Mouse (Mus musculus) hindbrain, embryonic 16.5 days (tissue): Measurements from ENCODE around the gene Gm17334. TPM values are rescaled to one million over a fixed set of nuclear protein-coding genes. Genes with fewer than 3 reads are reported as not detected.

Experiments used
- ATAC-seq: fragments of 200-750 bp; cut with Nextera tagmentation; 2 replicates; pipeline ENCODE4 v1.8.0; 2017; ENCODE audit warnings: moderate TSS enrichment, moderate library complexity
- H3K27ac ChIP-seq: fragments of 300-500 bp; sonication (generic); 2 replicates; pipeline ENCODE4 v1.5.1; 2014; ENCODE audit warnings: low read depth, mild to moderate bottlenecking, control low read depth, low read length, moderate library complexity
- H3K27me3 ChIP-seq: fragments of 300-500 bp; sonication (generic); replicated peaks from 2 replicates; pipeline ENCODE4 v1.6.1; 2014; ENCODE audit warnings: low read length; ENCODE audit not compliant: control insufficient read depth, insufficient read depth
- H3K36me3 ChIP-seq: fragments of 300-500 bp; sonication (generic); 2 replicates; pipeline ENCODE4 v1.6.1; 2014; ENCODE audit warnings: mild to moderate bottlenecking, low read length, moderate library complexity, mixed read lengths; ENCODE audit not compliant: control insufficient read depth, insufficient read depth
- H3K4me1 ChIP-seq: fragments of 300-500 bp; sonication (generic); 2 replicates; pipeline ENCODE4 v1.6.1; 2014; ENCODE audit warnings: low read depth, low read length; ENCODE audit not compliant: control insufficient read depth, insufficient read depth
- H3K4me2 ChIP-seq: fragments of 300-500 bp; sonication (generic); 2 replicates; pipeline ENCODE4 v1.6.1; 2014; ENCODE audit warnings: mild to moderate bottlenecking, low read length, control low read depth, moderate library complexity
- H3K4me3 ChIP-seq: fragments of 300-500 bp; sonication (generic); 2 replicates; pipeline ENCODE4 v1.5.1; 2014; ENCODE audit warnings: mild to moderate bottlenecking, low read length, control low read depth, moderate library complexity
- H3K9ac ChIP-seq: fragments of 300-500 bp; sonication (generic); 2 replicates; pipeline ENCODE4 v1.6.1; 2014; ENCODE audit warnings: low read depth, mild to moderate bottlenecking, control low read depth, low read length, moderate library complexity
- H3K9me3 ChIP-seq: fragments of 300-500 bp; sonication (generic); 2 replicates; pipeline ENCODE4 v1.6.1; 2014; ENCODE audit warnings: mild to moderate bottlenecking, low read length, moderate library complexity; ENCODE audit not compliant: control insufficient read depth
- WGBS: fragments of 180-500 bp; shearing (Covaris S2); extraction: QIAGEN DNeasy Blood & Tissue Kit; methylation state at CpG from one replicate; pipeline ENCODE4 v1.1.7; 2014; 5-methylcytosine and 5-hydroxymethylcytosine counted together
- polyA plus RNA-seq: library from polyadenylated mRNA; unstranded; fragments of >200 nt; fragmentation: Nextera tagmentation; extraction: Ambion mirVana; gene quantifications from 2 replicates; pipeline ENCODE4 v1.2.1, GENCODE M21; 2015

The Gm17334 gene
- polyA plus RNA-seq, 1 experiment from 2014 or later = not detected

GRCm38 (mm10) chr11:53800975-53801374 is 28.0 kb upstream of the Gm17334 start:
- Histone ChIP-seq H3K4me3 (no peak overlapping the region), H3K36me3 (no peaks in the 10 kb centered on the region), H3K27ac (no peak overlapping the region), H3K9ac (no peak overlapping the region), H3K4me1 (peaks cover 3% of the 10 kb centered on the region; the same call in 1 of the 2 replicates), H3K9me3 (no peaks in the 10 kb centered on the region), H3K27me3 (no peaks in the 10 kb centered on the region), H3K4me2 (no peak overlapping the region)
- ATAC-seq = no peak
- WGBS = 88% methylated on average over 5 of the region's 5 CpGs

- WGBS = 64% methylated on average over 4 of the region's 4 CpGs
- no peaks in the 10 kb centered on the region for H3K9me3 ChIP-seq
- no peaks in the 10 kb centered on the region for H3K36me3 ChIP-seq
- no peak for ATAC-seq
- H3K27ac ChIP-seq = no peak overlapping the region
- H3K27me3 ChIP-seq = no peaks in the 10 kb centered on the region
- H3K4me3 ChIP-seq = no peak overlapping the region
- no peak overlapping the region for H3K9ac ChIP-seq
- no peak overlapping the region for H3K4me2 ChIP-seq
- peaks cover 3% of the 10 kb centered on the region; the same call in 1 of the 2 replicates for H3K4me1 ChIP-seq
These were observed 27.0 kb upstream of the Gm17334 start for GRCm38 (mm10) chr11:53800036-53800435.

- H3K4me3 ChIP-seq = no peak overlapping the region
- no peak overlapping the region for H3K9ac ChIP-seq
- no peak overlapping the region for H3K4me2 ChIP-seq
- peaks cover 3% of the 10 kb centered on the region; the same call in 1 of the 2 replicates for H3K4me1 ChIP-seq
- WGBS = 89% methylated on average over 10 of the region's 10 CpGs
- H3K9me3 ChIP-seq = no peaks in the 10 kb centered on the region
- no peaks in the 10 kb centered on the region for H3K27me3 ChIP-seq
- no peaks in the 10 kb centered on the region for H3K36me3 ChIP-seq
- H3K27ac ChIP-seq = no peak overlapping the region
- no peak for ATAC-seq
These were observed 25.2 kb upstream of the Gm17334 start for GRCm38 (mm10) chr11:53798041-53798711.

GRCm38 (mm10) chr11:53797386-53797920 is 24.5 kb upstream of the Gm17334 start:
- H3K27me3 ChIP-seq = no peaks in the 10 kb centered on the region
- no peak overlapping the region for H3K27ac ChIP-seq
- H3K36me3 ChIP-seq = no peaks in the 10 kb centered on the region
- ATAC-seq = no peak
- H3K4me3 ChIP-seq = no peak overlapping the region
- no peak overlapping the region for H3K9ac ChIP-seq
- peaks cover 3% of the 10 kb centered on the region; the same call in 1 of the 2 replicates for H3K4me1 ChIP-seq
- no peak overlapping the region for H3K4me2 ChIP-seq
- H3K9me3 ChIP-seq = no peaks in the 10 kb centered on the region
- 53% methylated on average over 6 of the region's 6 CpGs for WGBS

GRCm38 (mm10) chr11:53796409-53797151 is 23.6 kb upstream of the Gm17334 start:
- H3K36me3 ChIP-seq = no peaks in the 10 kb centered on the region
- peaks cover 3% of the 10 kb centered on the region; the same call in 1 of the 2 replicates for H3K4me1 ChIP-seq
- no peaks in the 10 kb centered on the region for H3K9me3 ChIP-seq
- no peaks in the 10 kb centered on the region for H3K27me3 ChIP-seq
- ATAC-seq = no peak
- H3K9ac ChIP-seq = no peak overlapping the region
- H3K27ac ChIP-seq = no peak overlapping the region
- H3K4me2 ChIP-seq = no peak overlapping the region
- no peak overlapping the region for H3K4me3 ChIP-seq
- 63% methylated on average over 12 of the region's 12 CpGs for WGBS

GRCm38 (mm10) chr11:53795813-53796212 is 22.8 kb upstream of the Gm17334 start:
- no peak overlapping the region for H3K4me3 ChIP-seq
- H3K36me3 ChIP-seq = no peaks in the 10 kb centered on the region
- no peaks in the 10 kb centered on the region for H3K27me3 ChIP-seq
- no peak overlapping the region for H3K9ac ChIP-seq
- H3K4me1 ChIP-seq = peaks cover 3% of the 10 kb centered on the region; the same call in 1 of the 2 replicates
- no peaks in the 10 kb centered on the region for H3K9me3 ChIP-seq
- no peak for ATAC-seq
- WGBS = 69% methylated on average over 8 of the region's 8 CpGs
- H3K4me2 ChIP-seq = no peak overlapping the region
- H3K27ac ChIP-seq = no peak overlapping the region

GRCm38 (mm10) chr11:53794671-53795557 is 21.9 kb upstream of the Gm17334 start:
- ATAC-seq = no peak
- H3K9me3 ChIP-seq = no peaks in the 10 kb centered on the region
- no peak overlapping the region for H3K4me2 ChIP-seq
- H3K27me3 ChIP-seq = no peaks in the 10 kb centered on the region
- peaks cover 3% of the 10 kb centered on the region; the same call in 1 of the 2 replicates for H3K4me1 ChIP-seq
- no peak overlapping the region for H3K9ac ChIP-seq
- WGBS = 63% methylated on average over 25 of the region's 25 CpGs
- H3K4me3 ChIP-seq = no peak overlapping the region
- no peak overlapping the region for H3K27ac ChIP-seq
- no peaks in the 10 kb centered on the region for H3K36me3 ChIP-seq

- Histone ChIP-seq H3K9ac (no peak overlapping the region), H3K27me3 (no peaks in the 10 kb centered on the region), H3K4me3 (no peak overlapping the region), H3K36me3 (no peaks in the 10 kb centered on the region), H3K4me2 (no peak overlapping the region), H3K4me1 (peaks cover 3% of the 10 kb centered on the region; the same call in 1 of the 2 replicates), H3K9me3 (no peaks in the 10 kb centered on the region), H3K27ac (no peak overlapping the region)
- ATAC-seq = no peak
- 86% methylated on average over 3 of the region's 3 CpGs for WGBS
These were observed 21.0 kb upstream of the Gm17334 start for GRCm38 (mm10) chr11:53794015-53794414.
